Mouse (Mus musculus): ENCODE measurements around the gene Lzic.

- no peak for TF ChIP-seq POLR2A (IDR thresholded peaks at IDR 0.05; ENCODE audit: borderline replicate concordance, extremely low read depth, low read depth, low read length)
- no peak for TF ChIP-seq CTCF (IDR thresholded peaks at IDR 0.05; ENCODE audit: insufficient read depth, low read length)
These were observed 44.7 kb downstream of the Lzic start for GRCm38 (mm10) chr4:149529691-149530090.
